Mouse (Mus musculus) heart, embryonic 12.5 days (tissue): Measurements from ENCODE around the gene F2rl2. TPM values are rescaled to one million over a fixed set of nuclear protein-coding genes. Genes with fewer than 3 reads are reported as not detected.
A peak's percentile ranks its signal among the peaks of the same experiment; 100 is the strongest.

ENCODE experiments used
- ATAC-seq: fragments of 200-750 bp; cut with Nextera tagmentation; 2 replicates; pipeline ENCODE4 v1.8.0; 2017; ENCODE audit warnings: moderate TSS enrichment, moderate library complexity; ENCODE audit not compliant: insufficient number of reproducible peaks, low FRiP score
- H3K27ac ChIP-seq: fragments of 300-500 bp; sonication (generic); 2 replicates; pipeline ENCODE4 v1.5.1; 2016; ENCODE audit warnings: mild to moderate bottlenecking, moderate library complexity; ENCODE audit not compliant: poor library complexity, severe bottlenecking
- H3K27me3 ChIP-seq: fragments of 300-500 bp; sonication (generic); replicated peaks from 2 replicates; pipeline ENCODE4 v1.6.1; 2016; ENCODE audit warnings: mild to moderate bottlenecking, moderate library complexity
- H3K36me3 ChIP-seq: fragments of 300-500 bp; sonication (generic); 2 replicates; pipeline ENCODE4 v1.6.1; 2016; ENCODE audit warnings: mild to moderate bottlenecking, moderate library complexity
- H3K4me1 ChIP-seq: fragments of 300-500 bp; sonication (generic); replicated peaks from 2 replicates; pipeline ENCODE4 v1.6.1; 2016; ENCODE audit warnings: mild to moderate bottlenecking
- H3K4me2 ChIP-seq: fragments of 300-500 bp; sonication (generic); 2 replicates; pipeline ENCODE4 v1.6.1; 2016; ENCODE audit warnings: mild to moderate bottlenecking, moderate library complexity
- H3K4me3 ChIP-seq: fragments of 300-500 bp; sonication (generic); 2 replicates; pipeline ENCODE4 v1.5.1; 2016; ENCODE audit warnings: mild to moderate bottlenecking
- H3K9ac ChIP-seq: fragments of 300-500 bp; sonication (generic); 2 replicates; pipeline ENCODE4 v1.6.1; 2016; ENCODE audit warnings: mild to moderate bottlenecking, moderate library complexity
- H3K9me3 ChIP-seq: fragments of 300-500 bp; sonication (generic); replicated peaks from 2 replicates; pipeline ENCODE4 v1.6.1; 2016; ENCODE audit warnings: mild to moderate bottlenecking, moderate library complexity
- WGBS: fragments of 180-500 bp; shearing (Covaris S2); methylation state at CpG from one replicate; pipeline ENCODE4 v1.1.7; 2016; 5-methylcytosine and 5-hydroxymethylcytosine counted together
- polyA plus RNA-seq: library from polyadenylated mRNA; unstranded; fragments of >200 nt; fragmentation: Nextera tagmentation; extraction: Ambion mirVana; gene quantifications from 2 replicates; pipeline ENCODE4 v1.2.1, GENCODE M21; 2016

F2rl2 gene
- polyA plus RNA-seq, result 1.9 and 2.2 TPM in 2 replicates

GRCm38 (mm10) chr13:95696654-95697163 lies at the start of gene F2rl2:
Gene F2rl2 (plus strand): TSS chr13:95696853.
- H3K27ac ChIP-seq, result no peak within 1 kb of the TSS
- peaks cover 15% of the 10 kb centered on the region; the same call in 1 of the 2 replicates for H3K4me1 ChIP-seq
- H3K27me3 ChIP-seq, result no peaks in the 10 kb centered on the region
- ATAC-seq, result peak; percentile 42; the same call in 1 of the 2 replicates
- H3K9me3 ChIP-seq, result no peaks in the 10 kb centered on the region
- no peaks in the 10 kb centered on the region for H3K36me3 ChIP-seq
- no peak within 1 kb of the TSS for H3K4me3 ChIP-seq
- WGBS, result 43% methylated on average over 4 of the region's 4 CpGs
- H3K4me2 ChIP-seq, result no peak within 1 kb of the TSS
- no peak within 1 kb of the TSS for H3K9ac ChIP-seq

GRCm38 (mm10) chr13:95647248-95647647 lies 49.4 kb upstream of the F2rl2 start:
- H3K9me3 ChIP-seq, result no peaks in the 10 kb centered on the region
- H3K27ac ChIP-seq, result peak overlapping the region; percentile 53
- H3K4me1 ChIP-seq, result peaks cover 29% of the 10 kb centered on the region
- no peak overlapping the region for H3K4me2 ChIP-seq
- 0 out of 2 replicates have a peak, but pooled peaks cover 3% of the 10 kb centered on the region for H3K36me3 ChIP-seq
- no peak for ATAC-seq
- no peak overlapping the region for H3K9ac ChIP-seq
- WGBS, result 39% methylated on average over 4 of the region's 4 CpGs
- no peak overlapping the region for H3K4me3 ChIP-seq
- H3K27me3 ChIP-seq, result no peaks in the 10 kb centered on the region

DNA sequence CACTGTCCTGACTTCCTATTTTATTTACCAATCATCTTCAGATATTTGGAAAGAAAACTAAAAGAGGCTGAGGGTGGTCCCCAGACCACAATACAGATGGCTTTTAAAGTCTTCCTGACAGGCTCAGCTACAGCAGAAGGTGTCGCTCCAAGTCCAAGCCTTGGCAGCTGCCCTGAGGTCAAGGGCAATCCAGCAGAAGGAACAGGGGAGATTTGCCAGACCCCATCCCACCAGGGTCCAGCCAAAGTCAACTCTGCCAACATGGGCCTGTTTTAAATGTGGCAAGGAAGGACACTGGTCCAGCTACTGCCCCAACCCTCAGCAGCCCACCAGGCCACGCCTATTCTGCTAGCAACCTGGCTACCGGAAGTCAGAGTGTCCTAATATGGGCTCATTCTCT lies 46.7 kb upstream of the F2rl2 start:
- peaks cover 17% of the 10 kb centered on the region for H3K4me1 ChIP-seq
- ATAC-seq, result no peak
- H3K9ac ChIP-seq, result no peak overlapping the region
- H3K27me3 ChIP-seq, result no peaks in the 10 kb centered on the region
- H3K36me3 ChIP-seq, result 0 out of 2 replicates have a peak, but pooled peaks cover 3% of the 10 kb centered on the region
- no peak overlapping the region for H3K4me3 ChIP-seq
- H3K9me3 ChIP-seq, result no peaks in the 10 kb centered on the region
- H3K4me2 ChIP-seq, result no peak overlapping the region
- no peak overlapping the region for H3K27ac ChIP-seq
- WGBS, result 87% methylated on average over 3 of the region's 3 CpGs

DNA sequence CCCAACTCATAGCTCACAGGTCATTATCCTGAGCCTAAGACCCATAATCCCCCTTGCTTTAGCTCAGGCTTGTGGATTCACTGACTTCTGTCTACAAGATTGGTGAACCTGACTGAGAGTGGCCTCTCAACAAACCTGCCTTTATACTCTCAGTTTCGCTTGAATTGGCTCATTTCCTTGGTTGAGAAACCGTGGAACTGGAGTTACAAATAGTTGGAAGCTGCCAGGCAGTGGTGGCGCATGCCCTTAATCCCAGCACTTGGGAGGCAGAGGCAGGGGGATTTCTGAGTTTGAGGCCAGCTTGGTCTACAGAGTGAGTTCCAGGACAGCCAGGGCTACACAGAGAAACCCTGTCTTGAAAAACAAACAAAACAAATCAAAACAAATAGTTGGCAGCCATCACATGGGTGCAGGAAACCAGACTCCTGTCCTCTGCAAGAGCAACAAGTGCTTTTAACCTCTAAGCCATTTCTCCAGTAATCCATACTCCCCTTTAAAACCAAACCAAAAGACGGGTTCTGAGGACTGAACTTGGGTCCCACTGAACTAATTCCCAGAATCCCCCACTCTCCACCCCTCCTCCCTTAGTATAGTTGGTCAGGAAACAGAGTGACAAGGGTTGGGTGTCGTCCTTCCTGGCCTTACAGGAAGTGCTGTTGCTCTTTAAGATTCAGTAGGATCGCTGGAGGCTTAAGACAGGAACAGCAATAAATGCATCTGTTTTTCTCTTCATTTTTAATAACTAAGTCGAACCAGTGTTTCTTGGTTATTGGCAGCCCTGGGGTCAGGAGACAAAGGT lies 44.6 kb upstream of the F2rl2 start:
- Histone ChIP-seq H3K27me3 (no peaks in the 10 kb centered on the region), H3K36me3 (no peaks in the 10 kb centered on the region), H3K9me3 (no peaks in the 10 kb centered on the region), H3K27ac (no peak overlapping the region), H3K4me3 (no peak overlapping the region), H3K9ac (no peak overlapping the region), H3K4me1 (peaks cover 21% of the 10 kb centered on the region), H3K4me2 (no peak overlapping the region)
- WGBS, result 77% methylated on average over 7 of the region's 7 CpGs
- no peak for ATAC-seq

GRCm38 (mm10) chr13:95653696-95654095 lies 43.0 kb upstream of the F2rl2 start:
- no peak for ATAC-seq
- Histone ChIP-seq H3K9ac (no peak overlapping the region), H3K4me1 (peaks cover 24% of the 10 kb centered on the region), H3K27ac (no peak overlapping the region), H3K4me2 (no peak overlapping the region), H3K9me3 (no peaks in the 10 kb centered on the region), H3K4me3 (no peak overlapping the region), H3K36me3 (no peaks in the 10 kb centered on the region), H3K27me3 (no peaks in the 10 kb centered on the region)
- WGBS, result 65% methylated on average over 4 of the region's 4 CpGs

- no peak for ATAC-seq
- Histone ChIP-seq H3K4me1 (peaks cover 36% of the 10 kb centered on the region), H3K9ac (no peak overlapping the region; the same call in 1 of the 2 replicates), H3K9me3 (no peaks in the 10 kb centered on the region), H3K36me3 (no peaks in the 10 kb centered on the region), H3K27ac (peak overlapping the region; percentile 84), H3K4me2 (peak overlapping the region; percentile 27; the same call in 1 of the 2 replicates), H3K27me3 (no peaks in the 10 kb centered on the region), H3K4me3 (no peak overlapping the region)
- 13% methylated on average over 9 of the region's 9 CpGs for WGBS
Observed at GRCm38 (mm10) chr13:95655284-95655683, 41.4 kb upstream of the F2rl2 start.

GRCm38 (mm10) chr13:95657171-95657570 lies 39.5 kb upstream of the F2rl2 start:
- Histone ChIP-seq H3K27me3 (no peaks in the 10 kb centered on the region), H3K9me3 (no peaks in the 10 kb centered on the region), H3K4me3 (no peak overlapping the region), H3K27ac (peak overlapping the region; percentile 62), H3K36me3 (no peaks in the 10 kb centered on the region), H3K9ac (no peak overlapping the region), H3K4me1 (peaks cover 36% of the 10 kb centered on the region), H3K4me2 (no peak overlapping the region)
- peak; percentile 78 for ATAC-seq
- 17% methylated on average over 9 of the region's 9 CpGs for WGBS

DNA sequence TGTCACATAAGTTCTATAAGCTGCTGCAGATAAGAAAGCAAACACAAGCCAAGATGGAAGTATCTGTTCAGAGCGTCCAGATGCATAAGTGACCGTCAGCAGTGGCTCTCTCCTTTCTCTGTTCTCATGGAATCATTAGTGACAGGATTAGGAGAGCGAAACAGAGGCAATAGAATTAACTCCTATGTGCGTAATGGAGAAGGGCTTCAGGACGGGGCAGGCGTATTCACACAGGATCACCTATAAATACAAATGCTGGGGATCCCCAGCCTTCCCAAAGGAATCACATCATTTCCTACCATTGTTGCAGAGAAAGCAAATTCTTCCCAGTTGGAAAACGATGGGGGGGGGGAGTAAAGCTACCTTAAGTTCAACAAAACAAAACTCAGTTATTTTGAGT lies 37.2 kb upstream of the F2rl2 start:
- H3K9ac ChIP-seq, result no peak overlapping the region
- ATAC-seq, result no peak
- peaks cover 6% of the 10 kb centered on the region for H3K36me3 ChIP-seq
- H3K4me2 ChIP-seq, result no peak overlapping the region
- no peaks in the 10 kb centered on the region for H3K27me3 ChIP-seq
- H3K27ac ChIP-seq, result peak overlapping the region; percentile 35; the same call in 1 of the 2 replicates
- 68% methylated on average over 7 of the region's 7 CpGs for WGBS
- no peak overlapping the region for H3K4me3 ChIP-seq
- no peaks in the 10 kb centered on the region for H3K9me3 ChIP-seq
- peaks cover 32% of the 10 kb centered on the region for H3K4me1 ChIP-seq

DNA sequence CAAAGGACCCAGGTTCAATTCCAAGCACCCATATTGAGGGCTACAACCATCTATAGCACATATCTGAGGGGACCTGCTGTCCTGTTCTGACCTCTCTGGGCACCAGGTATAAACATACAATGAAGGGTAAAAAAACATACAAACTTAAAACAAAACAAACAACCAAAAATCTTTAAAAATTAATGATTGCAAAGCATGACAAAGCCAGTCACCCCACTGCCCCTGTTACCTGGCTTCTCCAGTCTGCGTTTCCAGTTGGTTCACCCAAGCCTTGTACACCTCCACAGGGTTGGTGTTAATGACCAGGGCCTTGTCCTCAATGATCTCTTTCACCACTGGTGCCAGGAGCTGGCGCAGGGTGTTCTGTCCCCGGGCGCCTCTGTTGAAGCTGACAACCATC lies 32.8 kb upstream of the F2rl2 start:
- 96% methylated on average over 4 of the region's 4 CpGs for WGBS
- ATAC-seq, result no peak
- H3K27me3 ChIP-seq, result no peaks in the 10 kb centered on the region
- no peak overlapping the region for H3K27ac ChIP-seq
- 0 out of 2 replicates have a peak, but pooled peaks cover 3% of the 10 kb centered on the region for H3K9me3 ChIP-seq
- H3K4me1 ChIP-seq, result peaks cover 18% of the 10 kb centered on the region
- no peak overlapping the region for H3K9ac ChIP-seq
- no peak overlapping the region for H3K4me2 ChIP-seq
- no peak overlapping the region for H3K4me3 ChIP-seq
- H3K36me3 ChIP-seq, result peaks cover 14% of the 10 kb centered on the region

GRCm38 (mm10) chr13:95665644-95666356 lies 30.9 kb upstream of the F2rl2 start:
- Histone ChIP-seq H3K36me3 (peaks cover 18% of the 10 kb centered on the region), H3K4me2 (no peak overlapping the region), H3K9me3 (0 out of 2 replicates have a peak, but pooled peaks cover 3% of the 10 kb centered on the region), H3K27ac (no peak overlapping the region), H3K27me3 (no peaks in the 10 kb centered on the region), H3K4me3 (no peak overlapping the region), H3K9ac (no peak overlapping the region), H3K4me1 (peaks cover 6% of the 10 kb centered on the region; the same call in 1 of the 2 replicates)
- 85% methylated on average over 13 of the region's 13 CpGs for WGBS
- ATAC-seq, result no peak

DNA sequence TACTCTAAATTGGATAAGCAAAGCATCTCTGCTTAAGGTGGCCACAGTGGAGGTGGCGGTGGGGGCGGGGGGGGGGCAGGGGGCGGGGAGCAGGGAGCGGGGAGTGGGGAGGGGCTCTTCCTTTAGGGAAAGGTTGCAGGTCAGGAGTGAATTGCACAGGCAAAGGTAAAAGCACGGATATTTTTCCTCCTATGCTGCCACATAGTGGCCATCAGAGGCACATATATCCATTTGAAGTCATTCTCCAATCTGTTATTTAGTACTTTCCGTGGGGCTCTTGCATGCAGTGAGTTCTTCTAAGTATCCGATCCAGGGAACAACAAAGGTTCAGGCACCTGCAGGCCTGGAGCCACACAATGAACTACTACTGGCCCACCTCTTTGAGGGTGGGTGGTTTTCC lies 29.4 kb upstream of the F2rl2 start:
- H3K4me3 ChIP-seq, result no peak overlapping the region
- H3K27ac ChIP-seq, result no peak overlapping the region
- H3K9me3 ChIP-seq, result 0 out of 2 replicates have a peak, but pooled peaks cover 3% of the 10 kb centered on the region
- peaks cover 15% of the 10 kb centered on the region for H3K4me1 ChIP-seq
- peaks cover 18% of the 10 kb centered on the region for H3K36me3 ChIP-seq
- no peak for ATAC-seq
- WGBS, result 12% methylated on average over 7 of the region's 7 CpGs
- no peaks in the 10 kb centered on the region for H3K27me3 ChIP-seq
- no peak overlapping the region for H3K9ac ChIP-seq
- peak overlapping the region; percentile 45 for H3K4me2 ChIP-seq
